Mouse (Mus musculus) hindbrain, embryonic 16.5 days (tissue): ENCODE measurements around the gene Ddx58. TPM values are rescaled to one million over a fixed set of nuclear protein-coding genes. Genes with fewer than 3 reads are reported as not detected.
A peak's percentile ranks its signal among the peaks of the same experiment; 100 is the strongest.

ENCODE experiments used
- ATAC-seq: fragments of 200-750 bp; cut with Nextera tagmentation; 2 replicates; pipeline ENCODE4 v1.8.0; 2017; ENCODE audit warnings: moderate TSS enrichment, moderate library complexity
- H3K27ac ChIP-seq: fragments of 300-500 bp; sonication (generic); 2 replicates; pipeline ENCODE4 v1.5.1; 2014; ENCODE audit warnings: low read depth, mild to moderate bottlenecking, control low read depth, low read length, moderate library complexity
- H3K27me3 ChIP-seq: fragments of 300-500 bp; sonication (generic); replicated peaks from 2 replicates; pipeline ENCODE4 v1.6.1; 2014; ENCODE audit warnings: low read length; ENCODE audit not compliant: control insufficient read depth, insufficient read depth
- H3K36me3 ChIP-seq: fragments of 300-500 bp; sonication (generic); 2 replicates; pipeline ENCODE4 v1.6.1; 2014; ENCODE audit warnings: mild to moderate bottlenecking, low read length, moderate library complexity, mixed read lengths; ENCODE audit not compliant: control insufficient read depth, insufficient read depth
- H3K4me1 ChIP-seq: fragments of 300-500 bp; sonication (generic); 2 replicates; pipeline ENCODE4 v1.6.1; 2014; ENCODE audit warnings: low read depth, low read length; ENCODE audit not compliant: control insufficient read depth, insufficient read depth
- H3K4me2 ChIP-seq: fragments of 300-500 bp; sonication (generic); 2 replicates; pipeline ENCODE4 v1.6.1; 2014; ENCODE audit warnings: mild to moderate bottlenecking, low read length, control low read depth, moderate library complexity
- H3K4me3 ChIP-seq: fragments of 300-500 bp; sonication (generic); 2 replicates; pipeline ENCODE4 v1.5.1; 2014; ENCODE audit warnings: mild to moderate bottlenecking, low read length, control low read depth, moderate library complexity
- H3K9ac ChIP-seq: fragments of 300-500 bp; sonication (generic); 2 replicates; pipeline ENCODE4 v1.6.1; 2014; ENCODE audit warnings: low read depth, mild to moderate bottlenecking, control low read depth, low read length, moderate library complexity
- H3K9me3 ChIP-seq: fragments of 300-500 bp; sonication (generic); 2 replicates; pipeline ENCODE4 v1.6.1; 2014; ENCODE audit warnings: mild to moderate bottlenecking, low read length, moderate library complexity; ENCODE audit not compliant: control insufficient read depth
- WGBS: fragments of 180-500 bp; shearing (Covaris S2); extraction: QIAGEN DNeasy Blood & Tissue Kit; methylation state at CpG from one replicate; pipeline ENCODE4 v1.1.7; 2014; 5-methylcytosine and 5-hydroxymethylcytosine counted together
- polyA plus RNA-seq: library from polyadenylated mRNA; unstranded; fragments of >200 nt; fragmentation: Nextera tagmentation; extraction: Ambion mirVana; gene quantifications from 2 replicates; pipeline ENCODE4 v1.2.1, GENCODE M21; 2015

Ddx58 gene
- polyA plus RNA-seq: 3.3 TPM in 2 replicates

- Histone ChIP-seq H3K9ac (peak within 1 kb of the TSS; percentile 54), H3K27ac (no peak within 1 kb of the TSS; the same call in 1 of the 2 replicates), H3K27me3 (no peaks in the 10 kb centered on the region; the same call in 1 of the 2 replicates), H3K4me3 (peak within 1 kb of the TSS; percentile 42), H3K4me1 (peaks cover 12% of the 10 kb centered on the region; the same call in 1 of the 2 replicates), H3K4me2 (peak within 1 kb of the TSS; percentile 61), H3K9me3 (no peaks in the 10 kb centered on the region), H3K36me3 (no peaks in the 10 kb centered on the region)
- ATAC-seq: peak; percentile 68
- WGBS: 4% methylated on average over 35 of the region's 35 CpGs
These were observed at the start of gene Ddx58 for GRCm38 (mm10) chr4:40239409-40240271. Gene Ddx58 (minus strand): TSS chr4:40239828.

DNA sequence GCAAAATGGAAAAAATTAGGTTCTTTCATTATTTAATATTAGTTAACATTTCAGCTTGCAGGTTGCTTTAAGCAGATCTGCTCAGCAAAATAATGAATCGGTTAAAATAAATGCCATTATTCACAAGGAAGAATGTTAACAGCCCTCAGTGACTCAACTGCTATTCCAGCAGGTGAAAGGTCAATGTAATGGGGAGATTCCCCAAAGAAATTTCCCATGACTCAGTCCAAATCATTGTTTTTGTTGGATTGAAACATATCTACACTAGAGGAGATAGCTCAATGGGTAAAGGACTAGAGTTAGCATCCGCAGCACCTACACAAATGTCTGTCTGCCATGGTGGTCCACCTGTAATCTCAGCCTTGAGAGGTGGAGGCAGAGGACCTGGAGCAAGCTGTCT lies 49.4 kb upstream of the Ddx58 start:
- H3K4me3 ChIP-seq: no peak overlapping the region
- H3K4me2 ChIP-seq: no peak overlapping the region
- no peaks in the 10 kb centered on the region for H3K27me3 ChIP-seq
- H3K4me1 ChIP-seq: no peaks in the 10 kb centered on the region
- no peak for ATAC-seq
- no peak overlapping the region for H3K9ac ChIP-seq
- H3K27ac ChIP-seq: no peak overlapping the region
- H3K9me3 ChIP-seq: peaks cover under 1% of the 10 kb centered on the region; the same call in 1 of the 2 replicates
- 95% methylated on average over 2 of the region's 2 CpGs for WGBS
- no peaks in the 10 kb centered on the region for H3K36me3 ChIP-seq

DNA sequence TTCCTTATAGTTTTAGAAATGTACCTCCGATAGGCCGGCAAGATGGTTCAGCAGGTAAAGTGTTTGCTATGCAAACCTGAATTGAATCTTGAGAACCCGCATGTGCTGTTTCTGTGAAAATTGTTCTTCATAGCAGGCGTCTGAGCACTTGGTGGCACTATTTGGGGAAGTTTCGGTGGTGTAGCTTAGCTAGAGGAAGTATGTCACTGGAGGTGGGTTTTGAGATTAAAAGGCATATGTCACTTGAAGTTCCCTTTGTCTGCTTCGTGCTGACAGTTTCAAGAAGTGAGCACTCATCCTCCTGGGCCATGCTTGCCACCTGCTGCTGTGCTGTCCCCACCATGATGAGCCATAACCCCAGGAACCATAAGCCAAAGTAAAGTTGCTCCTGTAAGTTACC lies 47.8 kb upstream of the Ddx58 start:
- 80% methylated on average over 6 of the region's 6 CpGs for WGBS
- H3K4me1 ChIP-seq: no peaks in the 10 kb centered on the region
- H3K4me2 ChIP-seq: no peak overlapping the region
- ATAC-seq: no peak
- H3K4me3 ChIP-seq: no peak overlapping the region
- H3K9me3 ChIP-seq: no peaks in the 10 kb centered on the region
- H3K9ac ChIP-seq: no peak overlapping the region
- H3K27me3 ChIP-seq: no peaks in the 10 kb centered on the region
- H3K27ac ChIP-seq: no peak overlapping the region
- no peaks in the 10 kb centered on the region for H3K36me3 ChIP-seq

- H3K9ac ChIP-seq: no peak overlapping the region
- no peak overlapping the region for H3K4me3 ChIP-seq
- no peaks in the 10 kb centered on the region for H3K36me3 ChIP-seq
- H3K4me2 ChIP-seq: no peak overlapping the region
- ATAC-seq: no peak
- H3K9me3 ChIP-seq: no peaks in the 10 kb centered on the region
- 24% methylated on average over 4 of the region's 4 CpGs for WGBS
- H3K27ac ChIP-seq: no peak overlapping the region
- H3K4me1 ChIP-seq: no peaks in the 10 kb centered on the region
- H3K27me3 ChIP-seq: no peaks in the 10 kb centered on the region
These were observed 46.0 kb upstream of the Ddx58 start for GRCm38 (mm10) chr4:40285582-40285981.

- Histone ChIP-seq H3K27ac (peak within 1 kb of the TSS; percentile 78), H3K9me3 (no peaks in the 10 kb centered on the region), H3K36me3 (no peaks in the 10 kb centered on the region; the same call in none of the 2 replicates), H3K4me1 (peaks cover 12% of the 10 kb centered on the region), H3K27me3 (no peaks in the 10 kb centered on the region), H3K9ac (peak within 1 kb of the TSS; percentile 75), H3K4me3 (peak within 1 kb of the TSS; percentile 73), H3K4me2 (peak within 1 kb of the TSS; percentile 91)
- under 1% methylated on average over 36 of the region's 36 CpGs for WGBS
- peak; percentile 96 for ATAC-seq
These were observed 39.8 kb upstream of the Ddx58 start, which contains the start of gene Ndufb6 for GRCm38 (mm10) chr4:40279276-40279900. Gene Ndufb6 (minus strand): TSS chr4:40279421.

- Histone ChIP-seq H3K9ac (peak overlapping the region; percentile 75), H3K9me3 (no peaks in the 10 kb centered on the region), H3K27ac (peak overlapping the region; percentile 78), H3K27me3 (no peaks in the 10 kb centered on the region), H3K36me3 (no peaks in the 10 kb centered on the region; the same call in none of the 2 replicates), H3K4me3 (peak overlapping the region; percentile 73), H3K4me2 (peak overlapping the region; percentile 77), H3K4me1 (peaks cover 12% of the 10 kb centered on the region)
- peak; percentile 72 for ATAC-seq
- WGBS: under 1% methylated on average over 21 of the region's 21 CpGs
These were observed 39.2 kb upstream of the Ddx58 start for GRCm38 (mm10) chr4:40278880-40279275.

GRCm38 (mm10) chr4:40269430-40270032 lies 29.9 kb upstream of the Ddx58 start, which contains the start of the genes Smim27 and Topors:
Gene Smim27 (plus strand): TSS chr4:40269579.
Gene Topors (minus strand): TSS chr4:40269850.
- Histone ChIP-seq H3K9ac (peak within 1 kb of the TSS; percentile 87), H3K27me3 (no peaks in the 10 kb centered on the region), H3K27ac (peak within 1 kb of the TSS; percentile 99), H3K36me3 (peaks cover 2% of the 10 kb centered on the region; the same call in 1 of the 2 replicates), H3K4me3 (peak within 1 kb of the TSS; percentile 92), H3K4me2 (peak within 1 kb of the TSS; percentile 91), H3K9me3 (no peaks in the 10 kb centered on the region), H3K4me1 (peaks cover 18% of the 10 kb centered on the region)
- peak; percentile 95 for ATAC-seq
- under 1% methylated on average over 38 of the region's 38 CpGs for WGBS

DNA sequence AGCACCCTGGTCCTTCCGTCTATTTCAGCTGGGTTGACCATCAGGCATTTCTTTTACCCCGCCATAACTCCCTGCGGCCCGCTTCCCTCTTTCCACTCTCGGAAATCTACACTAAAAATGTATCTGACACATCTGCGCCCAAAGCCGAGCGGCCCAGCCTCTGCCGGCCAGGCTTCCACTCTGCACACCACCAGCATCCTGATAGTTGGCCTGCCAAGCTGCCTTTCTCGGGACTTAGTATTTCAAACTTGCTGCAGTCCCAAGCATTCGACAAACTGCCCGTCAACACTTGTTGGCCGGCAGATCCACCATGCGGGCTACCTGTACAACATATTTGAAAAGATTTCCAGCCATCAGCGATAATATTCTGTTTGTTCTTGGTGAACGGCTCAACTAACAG lies 29.2 kb upstream of the Ddx58 start:
- H3K4me3 ChIP-seq: peak overlapping the region; percentile 92
- H3K4me2 ChIP-seq: peak overlapping the region; percentile 91
- under 1% methylated on average over 16 of the region's 16 CpGs for WGBS
- H3K27me3 ChIP-seq: no peaks in the 10 kb centered on the region
- H3K9me3 ChIP-seq: no peaks in the 10 kb centered on the region
- peaks cover 2% of the 10 kb centered on the region; the same call in 1 of the 2 replicates for H3K36me3 ChIP-seq
- peak overlapping the region; percentile 87 for H3K9ac ChIP-seq
- peak overlapping the region; percentile 99 for H3K27ac ChIP-seq
- ATAC-seq: no peak; the same call in 1 of the 2 replicates
- H3K4me1 ChIP-seq: peaks cover 18% of the 10 kb centered on the region
